Mouse (Mus musculus) B cell, adult 2 months (primary cell): ENCODE measurements around the gene Crygb.

ENCODE experiments used
- DNase-seq, 2 experiments: peaks; one replicate each; pipeline ENCODE4 v3.0.0; 2022

The Crygb gene

GRCm38 (mm10) chr1:65082188-65082587 lies at the start of gene Crygb:
Gene Crygb (minus strand): TSS chr1:65082288.
- DNase-seq, result no peak

- DNase-seq, result no peak
Measured at GRCm38 (mm10) chr1:65131671-65132070, 49.6 kb upstream of the Crygb start.

- no peak for DNase-seq
Measured at GRCm38 (mm10) chr1:65130226-65130625, 48.1 kb upstream of the Crygb start.

GRCm38 (mm10) chr1:65129634-65130180 lies 47.6 kb upstream of the Crygb start:
- DNase-seq, result no peak

- no peak for DNase-seq
Measured at GRCm38 (mm10) chr1:65122574-65123372, 40.7 kb upstream of the Crygb start, which contains the start of gene D630023F18Rik. Gene D630023F18Rik (minus strand): TSS chr1:65123214.

GRCm38 (mm10) chr1:65119438-65119837 lies 37.4 kb upstream of the Crygb start, which contains the start of gene Gm28845:
Gene Gm28845 (minus strand): TSS chr1:65119558.
- DNase-seq, result no peak

- no peak for DNase-seq
Measured at GRCm38 (mm10) chr1:65118150-65118913, 36.2 kb upstream of the Crygb start.

GRCm38 (mm10) chr1:65113536-65114172 lies 31.6 kb upstream of the Crygb start:
- no peak for DNase-seq

- no peak for DNase-seq
Measured at GRCm38 (mm10) chr1:65112807-65113196, 30.7 kb upstream of the Crygb start.

GRCm38 (mm10) chr1:65112031-65112806 lies 30.1 kb upstream of the Crygb start:
- peak; percentile 59 to 62 for DNase-seq

- DNase-seq, result no peak
Measured at GRCm38 (mm10) chr1:65109756-65110435, 27.8 kb upstream of the Crygb start.

- DNase-seq, result no peak
Measured at GRCm38 (mm10) chr1:65109196-65109595, 27.1 kb upstream of the Crygb start.

GRCm38 (mm10) chr1:65107654-65108279 lies 25.7 kb upstream of the Crygb start:
- DNase-seq, result no peak

- no peak for DNase-seq
Measured at GRCm38 (mm10) chr1:65103273-65103672, 21.2 kb upstream of the Crygb start, which contains the start of gene Cryga. Gene Cryga (minus strand): TSS chr1:65103373.

- DNase-seq, result no peak
Measured at GRCm38 (mm10) chr1:65096953-65097352, 14.9 kb upstream of the Crygb start.

- DNase-seq, result no peak
Measured at GRCm38 (mm10) chr1:65091566-65091965, 9.5 kb upstream of the Crygb start.

- DNase-seq, result no peak
Measured at GRCm38 (mm10) chr1:65090370-65090769, 8.3 kb upstream of the Crygb start.

GRCm38 (mm10) chr1:65088567-65089356 lies 6.7 kb upstream of the Crygb start:
- no peak for DNase-seq

- DNase-seq, result no peak
Measured at GRCm38 (mm10) chr1:65075607-65076006, 6.5 kb downstream of the Crygb start.

GRCm38 (mm10) chr1:65073589-65073988 lies 8.5 kb downstream of the Crygb start, which contains the start of gene Crygc:
Gene Crygc (minus strand): TSS chr1:65073689.
- DNase-seq, result no peak
